Mouse (Mus musculus) frontal cortex, postnatal 25 days (tissue): ENCODE measurements around the gene Hipk2.

Experiments used
- DNase-seq, 2 experiments: peaks; one replicate each; pipeline ENCODE4 v3.0.0; 2022; ENCODE audit warnings: low spot score in 2 of 2

Gene Hipk2

DNA sequence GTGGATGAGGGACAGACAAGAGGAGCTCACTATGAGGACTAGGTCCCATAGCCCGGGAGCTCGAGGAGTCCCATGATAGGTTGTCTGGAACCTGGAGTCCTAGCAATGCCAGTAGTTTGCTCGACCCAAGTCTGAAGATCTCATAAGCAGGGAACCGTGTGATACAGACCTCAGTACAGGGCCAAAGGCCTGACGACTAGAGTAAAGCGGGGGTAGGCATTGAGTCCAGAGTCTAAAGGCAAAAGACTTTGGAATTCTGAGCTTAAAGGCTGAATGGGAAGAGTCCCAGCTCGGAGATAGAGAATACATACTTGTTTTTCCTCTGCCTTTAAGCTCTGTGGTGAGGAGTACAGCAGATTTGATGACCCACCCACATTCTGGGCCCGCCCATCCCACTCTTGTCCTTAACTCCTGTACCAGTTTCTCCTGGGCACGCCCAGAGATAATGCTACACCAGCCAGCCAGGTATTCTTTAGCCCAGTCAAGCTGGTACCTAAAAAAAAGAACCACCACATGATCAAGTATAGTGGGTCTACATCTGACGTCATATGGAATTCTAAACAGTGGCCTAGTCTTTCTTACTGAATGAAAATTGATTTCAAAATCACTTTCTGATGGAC, 27.0 kb upstream of the Hipk2 start:
- DNase-seq: no peak

DNA sequence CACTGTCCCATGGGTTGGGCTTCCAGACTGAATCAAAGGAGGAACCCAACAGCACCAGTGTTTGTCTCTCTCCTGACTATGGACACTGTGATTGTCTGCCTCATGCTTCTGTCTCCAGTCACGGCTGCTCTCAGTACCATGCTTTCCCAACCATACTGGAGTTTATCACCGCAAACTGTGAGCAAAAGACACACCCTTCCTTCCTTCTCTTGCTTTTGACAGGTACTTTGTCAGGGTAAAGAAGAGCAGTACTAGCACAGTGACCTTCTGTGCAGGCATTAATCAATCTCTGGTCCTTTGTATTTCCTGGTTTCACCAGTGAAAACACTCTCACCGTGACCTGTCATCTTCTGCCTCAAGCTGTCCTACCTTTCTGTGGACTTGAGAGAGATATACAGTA, 25.7 kb upstream of the Hipk2 start:
- DNase-seq: no peak

DNA sequence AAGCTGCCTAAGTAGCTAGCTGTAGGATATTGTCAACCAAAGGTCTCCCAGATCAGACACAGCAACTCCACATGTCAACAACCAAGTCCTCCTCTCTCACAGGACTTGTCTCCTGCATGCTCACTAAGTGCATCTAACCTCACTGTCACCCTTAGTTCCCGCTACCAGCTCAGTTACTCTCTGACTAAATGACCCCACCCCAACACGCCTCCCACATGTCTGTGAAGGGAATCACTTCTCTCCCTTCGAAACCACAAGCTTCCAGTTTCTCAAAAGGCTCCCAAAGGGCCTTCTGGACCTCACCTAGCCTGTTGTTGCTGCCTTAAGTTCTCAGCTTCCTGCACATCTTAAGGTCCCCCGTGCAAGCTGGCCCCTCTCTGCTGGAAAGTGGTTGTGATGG, 25.2 kb upstream of the Hipk2 start:
- DNase-seq: no peak

DNA sequence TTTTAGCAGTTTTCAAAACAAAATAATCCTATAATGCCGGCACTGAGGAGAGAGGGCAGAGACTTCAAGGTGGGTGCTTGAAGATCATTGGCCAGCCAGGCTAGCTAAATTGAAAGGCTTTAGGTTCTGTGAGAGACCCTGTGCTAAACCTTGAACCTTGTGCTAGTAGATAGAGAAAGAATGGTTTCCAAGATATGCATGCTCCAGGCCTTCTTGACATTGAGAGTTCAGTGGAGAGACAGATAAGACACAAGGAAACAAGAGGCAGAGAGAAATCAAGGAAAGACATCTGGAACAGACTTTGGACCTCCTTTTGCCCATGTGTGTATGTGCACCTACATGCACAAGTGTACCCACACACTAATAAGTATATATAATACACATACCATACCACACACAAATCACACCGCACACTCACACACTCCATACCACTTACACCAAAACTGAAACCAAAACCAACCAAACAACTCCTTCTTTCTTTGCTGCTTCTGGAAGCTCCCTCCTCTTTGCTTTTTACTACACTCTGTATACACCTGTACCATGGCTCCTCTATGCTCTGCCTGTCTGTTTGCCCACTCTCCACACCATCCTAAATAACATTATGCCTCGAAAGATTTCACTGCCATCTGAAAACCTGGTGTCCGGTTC, 24.6 kb upstream of the Hipk2 start:
- DNase-seq: no peak

DNA sequence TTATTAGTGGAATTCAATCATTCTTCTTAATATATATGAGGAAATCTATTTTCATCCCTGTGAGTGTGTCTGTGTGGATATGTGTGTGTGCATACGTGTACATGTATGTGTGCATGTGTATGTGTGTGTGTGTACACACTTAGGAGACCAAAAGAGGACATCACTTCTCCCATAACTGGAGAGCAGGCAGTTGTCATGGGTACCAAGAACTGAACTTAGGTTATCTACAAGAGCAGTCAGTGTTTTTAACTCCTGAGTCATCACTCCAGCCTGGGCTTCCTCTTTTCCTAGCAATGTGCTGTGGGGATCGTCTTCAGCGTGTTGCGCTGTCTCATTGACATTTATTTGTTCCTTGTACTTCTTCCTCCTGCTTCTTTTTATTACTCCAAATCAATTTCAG, 24.1 kb upstream of the Hipk2 start:
- no peak for DNase-seq

DNA sequence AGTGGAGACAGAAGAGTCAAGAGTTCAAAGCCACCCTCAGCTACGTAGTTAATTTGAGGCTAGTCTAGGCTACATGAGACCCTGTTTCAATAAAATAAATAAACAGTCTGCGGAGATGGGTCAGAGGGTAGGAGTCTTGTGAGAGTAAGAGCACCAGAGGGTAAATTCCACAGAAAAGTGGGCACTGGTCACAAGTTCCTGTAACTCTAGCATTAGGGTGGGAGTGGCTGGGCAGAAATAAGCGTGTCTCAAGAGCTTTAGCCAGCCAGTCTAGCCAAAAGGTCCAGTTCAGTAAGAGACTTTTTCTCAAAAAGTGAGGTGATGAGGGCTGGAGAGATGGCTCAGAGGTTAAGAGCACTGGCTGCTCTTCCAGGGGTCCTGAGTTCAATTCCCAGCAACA, 17.6 kb upstream of the Hipk2 start:
- no peak for DNase-seq

DNA sequence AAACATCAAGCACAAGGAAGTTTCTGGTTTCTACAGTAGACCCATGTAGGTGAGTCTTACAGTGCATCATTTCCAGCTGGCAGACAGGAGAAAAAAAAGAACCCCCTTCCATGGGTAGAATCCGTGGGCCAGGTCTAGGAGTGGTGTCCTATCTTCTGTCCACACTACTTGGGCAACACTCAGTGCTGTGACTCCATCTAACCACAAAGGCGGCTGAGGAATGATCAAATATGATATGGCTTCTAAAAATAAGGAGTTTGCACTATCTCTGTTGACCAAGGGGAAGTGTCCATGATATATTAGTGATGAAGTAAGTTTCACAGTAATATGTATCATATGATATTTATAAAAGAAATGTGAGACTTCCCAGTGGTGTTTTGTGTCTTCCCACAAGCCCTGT, 16.1 kb upstream of the Hipk2 start:
- DNase-seq: no peak

DNA sequence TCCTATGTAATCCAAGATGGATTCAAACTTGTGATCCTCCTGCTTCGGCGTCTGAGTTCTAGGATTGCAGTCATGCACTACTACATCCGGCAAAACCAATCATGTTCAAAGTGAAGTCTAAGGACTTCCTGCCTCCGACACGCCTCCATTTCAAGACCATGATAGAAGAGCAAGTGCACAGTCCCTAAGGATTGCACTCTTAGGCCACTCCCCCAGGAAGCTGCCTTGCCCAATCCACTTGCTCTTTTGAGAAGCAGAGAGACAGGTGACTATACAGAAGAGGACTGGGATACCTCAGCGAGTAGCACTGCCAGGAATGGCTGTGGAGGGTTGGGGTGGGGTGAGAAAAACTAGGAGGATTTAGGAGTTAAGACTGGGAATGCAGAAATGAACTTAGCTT, 13.2 kb upstream of the Hipk2 start:
- no peak for DNase-seq

DNA sequence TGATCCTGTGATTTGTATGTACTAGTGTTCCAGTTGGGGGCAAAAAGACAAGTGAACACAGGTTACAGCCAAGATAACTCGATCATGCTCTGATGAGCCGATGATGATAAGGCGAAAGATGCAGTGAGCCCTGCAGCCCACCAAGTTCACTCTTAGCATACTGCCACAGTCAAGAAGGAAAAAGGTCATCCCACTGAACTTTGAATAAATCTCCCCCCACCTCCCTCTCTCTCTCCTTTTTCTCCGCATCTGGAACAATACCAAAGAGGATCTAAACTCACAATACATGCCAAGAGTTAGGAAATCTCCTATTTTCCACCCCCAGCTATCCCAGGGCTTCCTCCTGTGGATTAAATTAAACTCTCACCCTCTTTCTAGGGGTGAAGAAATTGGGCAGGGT, 11.5 kb upstream of the Hipk2 start:
- no peak for DNase-seq

DNA sequence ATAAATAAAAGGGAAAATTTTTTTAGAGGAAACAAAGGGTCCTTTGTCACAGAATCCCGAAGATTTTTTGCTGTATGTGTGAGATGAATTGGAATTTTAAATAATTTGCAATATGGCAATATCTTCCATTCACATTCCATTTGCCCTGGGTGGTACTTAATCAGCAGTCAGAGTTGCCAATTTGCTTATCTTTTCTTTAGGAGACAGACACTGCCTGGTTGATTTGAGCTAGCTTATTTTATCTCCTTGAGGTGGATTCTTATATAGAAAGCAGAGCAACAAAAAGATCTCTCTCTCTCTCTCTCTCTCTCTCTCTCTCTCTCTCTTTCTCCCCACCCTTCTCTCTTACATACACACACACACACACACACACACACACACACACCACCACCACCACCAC, 9.2 kb upstream of the Hipk2 start:
- DNase-seq: no peak

DNA sequence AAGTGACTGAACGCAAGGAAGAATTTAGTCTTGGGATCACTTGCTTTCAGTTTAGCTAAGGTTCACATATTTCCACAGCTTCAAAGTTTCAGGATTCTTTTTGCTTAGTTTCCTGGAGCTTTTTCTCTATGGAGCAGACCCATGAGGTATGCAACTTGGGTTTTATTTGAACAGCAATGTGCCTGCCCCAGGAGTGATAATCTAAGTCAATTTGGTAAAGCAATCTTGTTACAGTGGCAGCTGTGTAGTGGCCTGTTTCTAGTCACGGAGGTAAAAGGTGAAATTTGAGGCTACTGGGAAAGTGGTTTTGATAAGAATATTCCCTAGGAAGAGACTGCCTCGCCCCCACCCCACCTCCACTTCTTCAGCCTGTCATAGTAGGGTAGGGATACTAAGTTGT, 8.5 kb upstream of the Hipk2 start:
- no peak for DNase-seq

DNA sequence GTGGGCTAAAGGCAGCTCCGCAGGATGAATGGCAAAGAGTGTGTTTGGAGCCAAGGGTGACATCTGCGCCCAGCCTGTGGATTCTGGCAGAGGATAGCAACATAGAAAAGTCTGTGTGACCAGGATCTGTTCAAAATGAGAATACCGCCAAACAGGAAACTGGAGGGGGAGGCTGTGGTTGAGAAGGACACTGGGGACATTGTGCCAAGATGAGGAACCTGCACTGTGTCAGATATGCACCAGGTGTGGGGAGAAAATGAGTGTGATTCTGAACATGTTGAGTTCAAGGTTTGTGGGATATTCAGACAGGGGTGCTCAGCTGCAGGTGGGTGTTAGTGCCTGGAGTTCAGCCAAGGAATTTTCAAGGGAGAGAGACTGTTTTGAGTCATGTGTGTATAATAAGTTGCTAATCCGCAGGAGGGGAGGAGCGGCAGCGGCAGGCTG, 6.8 kb upstream of the Hipk2 start:
- no peak for DNase-seq

DNA sequence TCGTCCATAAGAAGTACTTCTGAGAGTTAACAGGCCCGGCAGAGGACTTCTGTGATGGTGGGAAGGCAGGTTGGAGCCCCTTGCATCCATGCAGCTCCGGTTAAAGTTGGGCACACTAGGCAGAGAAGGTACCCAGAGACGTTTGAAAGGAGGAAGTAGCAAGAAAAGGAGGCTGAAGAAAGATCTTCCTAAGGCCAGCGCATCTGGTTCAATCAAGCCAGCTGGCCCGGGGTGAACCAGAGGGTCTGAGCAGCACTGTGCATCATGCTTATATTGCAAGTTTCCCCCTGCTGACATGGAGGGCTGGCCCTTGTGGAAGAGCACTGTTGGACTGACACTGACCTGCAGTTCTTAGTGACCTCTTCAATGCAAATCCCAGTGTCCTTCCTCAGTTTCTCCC, 6.0 kb upstream of the Hipk2 start:
- DNase-seq: no peak

DNA sequence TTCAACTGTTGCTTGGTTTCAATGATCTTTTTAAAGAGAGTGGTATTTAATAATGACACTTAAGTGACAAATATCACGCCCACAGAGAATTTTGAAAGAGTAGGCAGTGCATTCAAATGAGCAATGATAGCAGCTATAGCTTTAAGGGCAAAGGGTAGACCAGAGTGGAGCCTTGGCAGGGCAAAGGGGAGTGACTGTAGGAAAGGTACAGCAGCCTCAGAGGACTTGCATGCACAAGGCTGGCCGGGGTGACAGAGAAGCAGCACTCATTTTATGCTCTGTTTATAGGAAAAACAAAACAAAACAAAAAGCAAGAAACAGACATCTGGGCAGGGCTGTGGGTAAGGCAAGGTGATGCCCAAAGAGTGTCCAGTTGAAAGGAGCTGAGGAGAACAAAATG, 5.5 kb upstream of the Hipk2 start:
- DNase-seq: no peak

DNA sequence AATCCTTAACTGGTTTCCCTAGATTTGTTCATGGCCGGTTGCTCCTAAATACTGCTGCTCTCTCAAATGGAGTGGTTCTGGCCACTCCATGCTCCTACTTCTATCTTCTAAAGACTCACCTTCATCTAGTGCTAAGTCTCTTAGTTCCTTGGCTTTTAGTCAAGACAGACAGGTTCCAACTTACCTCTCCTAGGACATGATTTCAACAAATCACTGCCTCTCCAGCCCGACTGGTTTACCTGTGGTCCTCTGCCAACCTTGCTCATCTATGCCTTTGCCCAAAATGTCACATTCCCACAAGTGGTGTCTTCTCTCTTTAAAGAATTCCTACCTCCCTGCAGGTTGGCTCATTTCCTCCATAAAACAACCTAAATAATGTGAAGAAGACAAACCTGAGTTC, 1.7 kb upstream of the Hipk2 start:
- no peak for DNase-seq

DNA sequence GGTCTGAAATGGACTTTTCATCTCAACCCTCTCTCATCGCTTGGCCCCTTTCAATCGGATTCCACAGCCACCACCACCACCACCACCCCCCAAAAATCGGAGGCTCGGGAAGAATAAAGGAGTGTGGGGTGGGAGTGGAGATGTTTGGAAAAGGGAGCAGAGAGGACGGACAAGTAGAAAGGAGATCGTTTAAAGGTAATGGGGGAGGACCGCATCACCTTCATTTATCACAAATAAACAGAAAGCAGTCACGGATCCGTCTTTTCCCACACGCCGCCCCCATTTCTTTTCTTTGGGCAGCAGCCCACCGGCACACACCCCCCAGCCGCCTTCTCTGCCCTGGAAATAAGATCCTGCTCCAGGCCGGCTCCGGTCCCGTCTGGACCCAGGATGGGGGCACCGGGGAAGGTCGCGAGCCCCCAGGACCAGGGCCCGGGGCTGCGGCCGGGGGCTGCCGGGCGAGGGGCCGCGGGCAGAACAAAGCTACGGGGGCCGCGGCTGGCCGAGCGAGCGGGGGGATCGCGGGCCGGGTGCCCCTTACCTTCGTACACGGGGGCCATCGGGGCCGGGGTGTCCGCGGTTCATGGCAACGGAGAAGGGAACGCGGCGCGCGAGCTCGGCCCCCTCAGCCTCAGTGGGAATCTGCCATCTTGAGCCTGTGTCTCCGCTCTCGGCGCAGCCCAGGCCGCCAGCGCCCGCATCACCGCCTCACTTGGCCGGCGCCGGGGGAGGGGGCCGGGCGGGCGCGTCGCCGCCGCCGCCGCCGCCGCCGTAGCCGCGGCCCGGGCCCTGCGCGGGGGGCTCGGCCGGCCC, 501 bp downstream of the Hipk2 start, which contains the start of gene Tbxas1:
Gene Tbxas1 (plus strand): TSS at position 147 of the 813 bp plus-strand sequence.
- DNase-seq: peak; percentile 11 to 17

DNA sequence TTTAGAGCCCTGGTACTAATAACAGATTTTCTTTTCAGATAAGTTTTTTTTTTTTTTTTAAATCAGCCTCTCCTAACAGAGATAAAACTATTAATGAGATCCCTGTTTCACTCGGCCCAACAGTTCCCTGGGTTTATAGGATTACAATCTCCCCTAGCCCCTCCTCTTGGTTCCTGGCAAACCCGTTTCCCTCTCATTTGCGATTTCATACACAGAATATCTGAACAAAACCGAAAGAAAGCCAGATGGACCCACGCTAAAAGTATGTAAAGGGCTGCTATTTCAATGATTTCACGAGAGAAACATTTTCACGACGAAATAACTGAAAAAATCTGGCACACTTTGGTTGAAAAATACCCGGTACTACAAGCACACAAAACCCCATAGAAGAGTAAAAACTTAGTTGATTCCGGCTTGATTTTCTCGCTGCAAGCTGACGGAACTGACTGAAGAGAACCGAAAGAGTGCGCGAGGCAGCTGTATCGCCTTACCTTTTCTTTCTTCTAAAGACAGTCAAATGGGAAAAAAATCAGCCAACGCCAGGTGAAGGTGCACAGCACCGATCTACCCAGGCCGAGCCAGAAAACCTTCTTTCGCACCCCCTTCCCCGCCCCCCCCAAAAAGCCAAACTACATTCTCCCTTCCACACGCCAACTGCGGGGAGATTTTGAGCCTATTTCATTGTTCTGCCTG, 1.3 kb downstream of the Hipk2 start:
- no peak for DNase-seq

DNA sequence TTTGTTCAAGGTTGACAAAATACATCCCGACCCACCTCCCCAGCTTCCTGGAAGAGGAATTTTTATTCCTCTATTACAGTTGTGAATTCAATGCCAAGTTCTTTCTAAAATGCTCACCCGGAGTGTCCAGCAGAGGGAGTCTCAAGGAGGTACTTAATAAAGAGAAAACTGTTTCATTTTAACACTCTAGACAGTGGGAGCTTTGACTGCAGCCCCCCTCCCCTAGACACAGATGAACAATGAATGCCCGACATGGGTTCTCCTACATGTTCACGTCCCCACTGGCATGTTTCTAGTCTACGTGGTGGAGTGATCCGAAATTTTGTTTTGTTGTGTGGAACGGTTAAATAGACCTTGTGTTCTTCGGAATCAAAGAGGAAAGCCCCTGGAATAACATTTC, 1.9 kb downstream of the Hipk2 start:
- DNase-seq: peak; percentile 40 to 51

DNA sequence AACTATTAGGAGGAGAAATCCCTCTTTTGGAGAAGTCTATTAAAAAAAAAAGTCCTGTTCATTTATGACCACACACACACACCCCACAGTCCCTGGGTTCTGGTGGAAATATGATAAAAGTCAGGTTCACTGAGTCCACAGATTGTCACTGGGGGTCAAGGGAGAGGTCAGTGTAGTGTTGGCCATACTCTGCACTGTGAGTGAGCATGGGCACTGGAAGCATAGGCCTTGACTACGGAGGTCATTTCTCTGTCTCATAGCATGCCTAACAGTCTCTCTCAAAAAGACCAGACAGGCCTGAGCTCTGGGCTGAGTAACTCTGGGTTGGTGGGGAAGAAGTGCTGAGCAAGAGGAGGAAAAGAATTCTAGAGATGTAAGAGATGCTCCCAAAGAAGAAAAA, 2.6 kb downstream of the Hipk2 start:
- DNase-seq: no peak

DNA sequence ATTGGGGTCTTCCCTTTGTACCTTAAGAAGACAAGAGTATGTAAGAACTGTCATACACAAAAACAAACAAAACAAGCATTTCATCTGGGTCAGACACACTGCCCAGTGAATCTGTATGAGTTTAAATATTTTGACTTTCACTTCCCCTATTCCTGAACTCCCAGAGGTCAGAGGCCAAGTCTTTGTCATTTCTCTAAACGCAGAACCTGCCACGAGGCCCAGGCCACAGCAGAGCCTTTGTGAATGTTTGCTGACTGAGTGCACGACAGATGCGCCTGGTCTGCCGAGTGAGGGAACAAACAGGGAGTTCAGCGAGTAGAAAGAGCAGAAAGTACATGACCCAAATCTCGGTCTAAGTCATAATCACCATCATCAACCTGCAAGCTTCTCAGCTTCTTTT, 4.9 kb downstream of the Hipk2 start:
- DNase-seq: no peak

DNA sequence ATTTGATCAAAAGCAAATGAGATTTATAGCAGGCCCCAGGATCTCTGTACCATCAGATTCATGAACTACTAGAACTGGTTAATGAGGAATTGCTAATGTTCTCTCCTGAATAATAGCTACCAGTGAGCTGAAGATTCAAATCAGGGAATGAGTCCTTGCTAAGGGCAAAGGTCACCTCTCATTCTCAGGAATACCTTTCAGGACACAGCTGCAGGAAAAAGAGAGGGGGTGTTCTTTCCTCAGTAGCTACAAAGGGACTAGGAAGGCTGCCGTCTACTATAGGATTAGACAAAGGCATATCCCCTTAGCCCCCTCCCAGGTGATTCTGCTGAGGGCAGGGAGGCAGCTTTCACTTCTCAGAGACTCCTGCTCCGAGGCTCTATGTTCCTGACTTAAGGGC, 5.9 kb downstream of the Hipk2 start:
- DNase-seq: no peak

DNA sequence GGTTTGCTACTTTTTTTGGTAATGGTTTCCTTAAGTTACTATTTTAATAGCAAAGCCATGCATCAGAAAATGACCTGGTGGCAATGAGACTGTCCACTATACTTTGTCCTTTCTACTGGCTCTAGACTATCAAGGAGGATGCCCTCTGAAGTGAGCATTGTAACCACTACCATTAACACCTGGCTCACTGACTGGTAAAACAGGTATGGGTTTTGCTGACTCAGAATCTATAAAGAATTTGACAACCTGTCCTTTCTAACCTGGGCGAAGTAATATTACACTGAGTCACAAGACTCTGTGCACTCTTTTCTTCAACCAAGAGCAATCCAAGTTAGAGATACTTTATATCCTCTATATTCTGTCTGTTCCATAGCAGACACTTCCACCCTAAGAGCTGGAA, 7.0 kb downstream of the Hipk2 start:
- DNase-seq: no peak

DNA sequence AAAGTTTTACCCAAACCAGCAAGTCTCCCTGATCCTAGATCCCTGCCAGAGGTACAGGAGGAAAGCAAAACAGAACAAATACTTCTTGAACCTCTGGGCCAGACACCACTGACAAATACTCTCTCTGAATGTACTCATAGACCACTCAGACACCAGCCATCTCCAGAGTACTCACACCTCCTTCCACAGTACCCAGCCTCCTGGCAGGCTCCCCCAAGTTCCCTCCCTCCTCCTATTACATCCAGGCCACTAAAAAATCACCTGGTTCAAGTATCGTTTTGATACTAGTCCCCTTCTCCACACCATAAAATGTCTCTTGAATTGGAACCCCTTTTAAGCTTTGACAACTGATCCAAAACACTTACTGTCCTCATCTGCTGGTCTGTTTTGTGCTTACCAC, 8.7 kb downstream of the Hipk2 start:
- no peak for DNase-seq
